Mouse (Mus musculus): ENCODE measurements at regions not wholly inside any gene's neighbourhood (a gene's known extent, or its start where the extent isn't known, plus 50 kb on each side); places are given as distances from the start of the nearest gene placed in this dataset.

GRCm38 (mm10) chr9:13992728-13993127 is 165.2 kb downstream of the Fam76b start:
- DNase-seq (ENCODE audit: low spot score), result no peak
- 87% methylated on average over 6 of the region's 6 CpGs for WGBS
- Histone ChIP-seq H3K27ac (no peak overlapping the region), H3K27me3 (ENCODE audit: low read depth, poor library complexity, severe bottlenecking) (no peaks in the 10 kb centered on the region), H3K4me1 (no peaks in the 10 kb centered on the region), H3K4me3 (no peak overlapping the region), H3K9me3 (replicated peaks) (no peaks in the 10 kb centered on the region), H3K36me3 (no peaks in the 10 kb centered on the region)

- Histone ChIP-seq H3K9me3 (replicated peaks) (no peaks in the 10 kb centered on the region), H3K27me3 (ENCODE audit: low read depth, poor library complexity, severe bottlenecking) (no peaks in the 10 kb centered on the region), H3K4me1 (no peaks in the 10 kb centered on the region), H3K36me3 (no peaks in the 10 kb centered on the region), H3K27ac (no peak overlapping the region), H3K4me3 (no peak overlapping the region)
- WGBS, result 88% methylated on average over 4 of the region's 4 CpGs
- no peak for DNase-seq (ENCODE audit: low spot score)
These were observed 171.8 kb downstream of the Fam76b start for GRCm38 (mm10) chr9:13999358-13999757.

- H3K27ac ChIP-seq, result no peak overlapping the region
- H3K4me3 ChIP-seq, result no peak overlapping the region
- WGBS, result 77% methylated on average over 7 of the region's 7 CpGs
- H3K9me3 ChIP-seq (replicated peaks), result no peaks in the 10 kb centered on the region
- H3K27me3 ChIP-seq (ENCODE audit: low read depth, poor library complexity, severe bottlenecking), result no peaks in the 10 kb centered on the region
- peak; percentile 44 for DNase-seq (ENCODE audit: low spot score)
- H3K36me3 ChIP-seq, result no peaks in the 10 kb centered on the region
- 0 out of 2 replicates have a peak, but pooled peaks cover 3% of the 10 kb centered on the region for H3K4me1 ChIP-seq
These were observed 174.0 kb downstream of the Fam76b start for GRCm38 (mm10) chr9:14001517-14001916.

GRCm38 (mm10) chr9:14002236-14002635 is 174.7 kb downstream of the Fam76b start:
- no peaks in the 10 kb centered on the region for H3K9me3 ChIP-seq (replicated peaks)
- DNase-seq (ENCODE audit: low spot score), result no peak
- H3K4me3 ChIP-seq, result no peak overlapping the region
- no peaks in the 10 kb centered on the region for H3K27me3 ChIP-seq (ENCODE audit: low read depth, poor library complexity, severe bottlenecking)
- H3K27ac ChIP-seq, result no peak overlapping the region
- WGBS, result 72% methylated on average over 2 of the region's 2 CpGs
- H3K4me1 ChIP-seq, result 0 out of 2 replicates have a peak, but pooled peaks cover 3% of the 10 kb centered on the region
- no peaks in the 10 kb centered on the region for H3K36me3 ChIP-seq

GRCm38 (mm10) chr9:14003163-14003562 is 175.6 kb downstream of the Fam76b start:
- H3K27ac ChIP-seq, result no peak overlapping the region
- 92% methylated on average over 3 of the region's 3 CpGs for WGBS
- H3K4me1 ChIP-seq, result 0 out of 2 replicates have a peak, but pooled peaks cover 3% of the 10 kb centered on the region
- no peaks in the 10 kb centered on the region for H3K27me3 ChIP-seq (ENCODE audit: low read depth, poor library complexity, severe bottlenecking)
- H3K9me3 ChIP-seq (replicated peaks), result no peaks in the 10 kb centered on the region
- no peaks in the 10 kb centered on the region for H3K36me3 ChIP-seq
- no peak for DNase-seq (ENCODE audit: low spot score)
- no peak overlapping the region for H3K4me3 ChIP-seq

GRCm38 (mm10) chr9:14006233-14006984 is 178.9 kb downstream of the Fam76b start:
- no peak overlapping the region for H3K4me3 ChIP-seq
- H3K4me1 ChIP-seq, result peaks cover 24% of the 10 kb centered on the region
- H3K9me3 ChIP-seq (replicated peaks), result no peaks in the 10 kb centered on the region
- no peak for DNase-seq (ENCODE audit: low spot score)
- 86% methylated on average over 3 of the region's 3 CpGs for WGBS
- no peak overlapping the region for H3K27ac ChIP-seq
- no peaks in the 10 kb centered on the region for H3K36me3 ChIP-seq
- no peaks in the 10 kb centered on the region for H3K27me3 ChIP-seq (ENCODE audit: low read depth, poor library complexity, severe bottlenecking)

GRCm38 (mm10) chr9:14009451-14009850 is 181.9 kb downstream of the Fam76b start:
- Histone ChIP-seq H3K27me3 (ENCODE audit: low read depth, poor library complexity, severe bottlenecking) (no peaks in the 10 kb centered on the region), H3K9me3 (replicated peaks) (no peaks in the 10 kb centered on the region), H3K36me3 (no peaks in the 10 kb centered on the region), H3K4me1 (peaks cover 24% of the 10 kb centered on the region), H3K4me3 (no peak overlapping the region), H3K27ac (peak overlapping the region; percentile 37; the same call in 1 of the 2 replicates)
- no peak for DNase-seq (ENCODE audit: low spot score)
- WGBS, result 56% methylated on average over 5 of the region's 5 CpGs

GRCm38 (mm10) chr9:14010261-14010949 is 182.9 kb downstream of the Fam76b start:
- peak; percentile 51 for DNase-seq (ENCODE audit: low spot score)
- H3K9me3 ChIP-seq (replicated peaks), result no peaks in the 10 kb centered on the region
- H3K27ac ChIP-seq, result peak overlapping the region; percentile 56
- H3K4me3 ChIP-seq, result no peak overlapping the region
- 36% methylated on average over 5 of the region's 5 CpGs for WGBS
- H3K27me3 ChIP-seq (ENCODE audit: low read depth, poor library complexity, severe bottlenecking), result no peaks in the 10 kb centered on the region
- H3K4me1 ChIP-seq, result peaks cover 24% of the 10 kb centered on the region
- H3K36me3 ChIP-seq, result no peaks in the 10 kb centered on the region

GRCm38 (mm10) chr9:14024216-14024615 is 196.7 kb downstream of the Fam76b start:
- DNase-seq (ENCODE audit: low spot score), result no peak

GRCm38 (mm10) chr9:14024701-14025100 is 197.2 kb downstream of the Fam76b start:
- no peak for DNase-seq (ENCODE audit: low spot score)
- no peak overlapping the region for H3K27ac ChIP-seq
- H3K4me1 ChIP-seq, result no peaks in the 10 kb centered on the region
- H3K9me3 ChIP-seq (replicated peaks), result no peaks in the 10 kb centered on the region
- no peaks in the 10 kb centered on the region for H3K36me3 ChIP-seq
- no peak overlapping the region for H3K4me3 ChIP-seq
- 66% methylated on average over 3 of the region's 3 CpGs for WGBS
- H3K27me3 ChIP-seq (ENCODE audit: low read depth, poor library complexity, severe bottlenecking), result no peaks in the 10 kb centered on the region

More at GRCm38 (mm10) chr9:14024216-14024615, 196.7 kb downstream of the Fam76b start:
- Histone ChIP-seq H3K4me3 (no peak overlapping the region), H3K9me3 (replicated peaks) (no peaks in the 10 kb centered on the region), H3K27me3 (ENCODE audit: low read depth, poor library complexity, severe bottlenecking) (no peaks in the 10 kb centered on the region), H3K36me3 (no peaks in the 10 kb centered on the region), H3K4me1 (no peaks in the 10 kb centered on the region), H3K27ac (no peak overlapping the region)

GRCm38 (mm10) chr9:14028056-14028455 is 200.5 kb downstream of the Fam76b start:
- H3K36me3 ChIP-seq, result no peaks in the 10 kb centered on the region

GRCm38 (mm10) chr9:14031358-14032047 is 204.0 kb downstream of the Fam76b start:
- H3K27me3 ChIP-seq (ENCODE audit: low read depth, poor library complexity, severe bottlenecking), result no peaks in the 10 kb centered on the region
- no peak for DNase-seq (ENCODE audit: low spot score)
- H3K27ac ChIP-seq, result no peak overlapping the region
- no peaks in the 10 kb centered on the region for H3K36me3 ChIP-seq
- 73% methylated on average over 6 of the region's 6 CpGs for WGBS
- no peak overlapping the region for H3K4me3 ChIP-seq
- 0 out of 2 replicates have a peak, but pooled peaks cover 3% of the 10 kb centered on the region for H3K4me1 ChIP-seq
- H3K9me3 ChIP-seq (replicated peaks), result no peaks in the 10 kb centered on the region

More at GRCm38 (mm10) chr9:14028056-14028455, 200.5 kb downstream of the Fam76b start:
- Histone ChIP-seq H3K4me3 (no peak overlapping the region), H3K27ac (no peak overlapping the region), H3K4me1 (0 out of 2 replicates have a peak, but pooled peaks cover 3% of the 10 kb centered on the region), H3K9me3 (replicated peaks) (no peaks in the 10 kb centered on the region), H3K27me3 (ENCODE audit: low read depth, poor library complexity, severe bottlenecking) (no peaks in the 10 kb centered on the region)
- DNase-seq (ENCODE audit: low spot score), result no peak
- WGBS, result 78% methylated on average over 5 of the region's 5 CpGs

- no peak overlapping the region for H3K4me3 ChIP-seq
- H3K9me3 ChIP-seq (replicated peaks), result no peaks in the 10 kb centered on the region
- DNase-seq (ENCODE audit: low spot score), result no peak
- no peaks in the 10 kb centered on the region for H3K27me3 ChIP-seq (ENCODE audit: low read depth, poor library complexity, severe bottlenecking)
- H3K4me1 ChIP-seq, result 0 out of 2 replicates have a peak, but pooled peaks cover 3% of the 10 kb centered on the region
- 69% methylated on average over 1 of the region's 1 CpGs for WGBS
- no peaks in the 10 kb centered on the region for H3K36me3 ChIP-seq
- no peak overlapping the region for H3K27ac ChIP-seq
These were observed 204.5 kb downstream of the Fam76b start for GRCm38 (mm10) chr9:14032048-14032362.

Data from limb, embryonic 10.5 days (tissue).